Mouse (Mus musculus) layer of hippocampus, adult 9-10 months (tissue): ENCODE results near the gene Cdh23.

Source experiments
- DNase-seq: peaks from one replicate; pipeline ENCODE4 v3.0.0; 2022; ENCODE audit warnings: low spot score

Gene Cdh23

DNA sequence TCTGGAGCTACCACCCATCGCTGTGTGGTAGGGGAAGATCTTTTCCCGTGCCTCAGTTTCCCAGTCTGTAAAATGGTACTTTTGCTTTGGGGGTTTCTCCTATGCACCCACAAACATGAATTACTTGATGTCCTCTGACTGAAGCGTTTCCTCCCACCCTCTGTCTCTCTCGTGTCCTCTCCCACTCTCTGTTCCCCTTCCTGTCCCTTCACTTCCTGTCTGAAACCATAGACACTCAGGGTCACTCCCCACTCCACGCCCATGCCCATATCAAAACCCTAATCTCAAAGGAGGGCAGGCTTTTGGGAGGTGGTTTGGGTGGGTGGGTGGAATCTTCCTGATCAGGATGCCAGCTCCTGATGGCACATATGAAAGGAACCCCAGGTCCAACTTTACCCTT lies 221.7 kb downstream of the Cdh23 start:
- no peak for DNase-seq

DNA sequence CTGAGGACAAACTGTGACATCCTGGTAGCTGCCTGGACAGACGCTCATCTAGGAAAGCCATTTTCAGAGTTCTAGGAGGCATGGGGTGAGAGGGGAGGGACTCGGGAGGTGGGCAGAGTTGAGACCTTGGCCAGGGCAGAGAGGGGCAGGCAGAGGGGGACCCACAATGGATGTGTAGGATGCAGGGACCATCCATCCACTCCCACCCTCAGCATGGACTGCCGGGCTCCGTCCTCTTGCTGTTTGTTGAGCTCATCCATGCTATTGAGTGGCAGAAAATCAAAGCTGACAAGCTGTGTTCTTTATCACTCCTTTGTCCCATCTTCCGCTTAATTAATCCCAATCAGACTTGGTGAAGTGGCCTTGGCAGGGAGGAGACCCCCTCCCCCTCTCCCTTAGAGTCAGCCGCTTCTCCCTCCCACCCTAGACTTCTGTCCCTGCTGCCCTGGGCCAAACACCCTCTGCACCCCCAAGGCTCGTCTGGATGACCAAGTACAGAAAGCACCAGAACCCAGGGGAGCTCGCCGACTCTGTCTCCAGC lies 222.4 kb downstream of the Cdh23 start:
- DNase-seq, result no peak

DNA sequence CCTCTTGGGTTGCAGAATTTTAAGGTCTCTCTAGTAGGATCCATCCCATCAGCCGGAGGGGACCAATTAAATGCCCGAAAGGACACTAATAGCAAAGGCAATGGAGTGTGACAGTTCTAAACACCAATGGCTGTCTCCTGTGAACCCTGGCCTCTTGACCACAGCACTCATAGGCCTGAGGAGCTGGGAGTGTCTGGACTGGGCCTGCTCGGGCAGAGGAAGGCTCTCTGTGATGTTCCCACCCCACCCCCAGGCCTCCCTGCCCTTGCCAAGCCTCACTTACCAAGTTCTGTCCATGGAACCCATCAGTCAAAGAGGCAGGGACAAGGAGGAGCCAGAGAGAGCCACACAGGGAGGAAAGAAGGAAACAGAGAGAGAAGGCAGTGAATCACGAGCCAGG lies 228.5 kb downstream of the Cdh23 start:
- DNase-seq, result no peak

DNA sequence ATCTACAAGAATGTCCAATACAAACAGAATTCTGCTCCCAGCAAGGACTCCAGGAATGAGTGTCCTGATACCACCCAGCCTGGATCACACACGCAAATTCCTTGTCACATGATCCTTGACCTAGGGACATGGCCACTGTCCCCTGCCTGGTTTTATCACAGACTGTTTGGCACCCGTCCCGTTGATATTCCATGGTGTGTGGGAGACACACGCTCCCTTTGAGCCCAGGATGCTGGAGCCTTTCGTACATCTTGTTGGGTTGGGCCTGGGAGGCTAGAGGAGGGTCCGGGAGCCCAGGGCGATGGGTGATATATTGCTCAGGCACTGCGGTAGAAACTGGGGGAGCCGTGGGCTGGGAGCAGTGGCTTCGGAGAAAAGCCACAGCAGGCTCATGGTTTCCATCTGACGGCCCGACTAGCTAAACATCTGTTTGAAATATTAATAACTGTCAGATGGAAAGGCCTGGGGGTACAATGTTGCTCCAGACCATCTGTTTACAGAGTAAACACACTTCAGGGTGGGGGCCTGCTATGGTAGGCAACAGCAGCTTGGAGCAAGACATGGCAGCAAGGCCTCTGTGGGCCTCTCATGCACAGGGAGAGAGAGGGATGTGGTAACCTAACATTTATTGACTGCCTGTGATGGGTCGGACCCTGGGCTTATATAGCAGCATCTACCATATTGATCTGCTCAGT lies 232.2 kb downstream of the Cdh23 start:
- DNase-seq, result no peak

- DNase-seq, result no peak
Observed at GRCm38 (mm10) chr10:60456662-60457397, 239.5 kb downstream of the Cdh23 start.

- no peak for DNase-seq
Observed at GRCm38 (mm10) chr10:60455193-60455592, 241.1 kb downstream of the Cdh23 start.

DNA sequence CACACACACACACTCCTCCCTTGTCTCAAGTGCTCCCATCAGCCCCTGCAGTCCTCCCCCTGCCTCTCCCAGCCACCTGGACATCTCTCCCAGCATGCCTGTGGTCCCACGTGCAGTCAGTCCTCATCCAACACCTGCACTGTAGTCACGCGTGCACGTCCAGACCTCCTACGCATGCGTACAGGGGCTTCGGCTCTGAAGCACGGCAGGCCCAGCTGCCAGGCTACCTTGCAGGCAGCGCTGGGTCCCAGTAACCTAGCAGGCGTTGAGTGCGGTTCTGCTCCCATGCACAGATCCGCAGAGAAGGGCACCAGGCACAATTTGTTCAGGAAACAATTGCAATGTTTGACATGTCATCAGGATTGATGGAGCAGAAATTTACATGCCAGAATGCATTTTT lies 249.1 kb downstream of the Cdh23 start:
- DNase-seq, result no peak

- no peak for DNase-seq
Observed at GRCm38 (mm10) chr10:60445031-60445593, 251.2 kb downstream of the Cdh23 start.

- no peak for DNase-seq
Observed at GRCm38 (mm10) chr10:60443078-60443477, 253.2 kb downstream of the Cdh23 start.

DNA sequence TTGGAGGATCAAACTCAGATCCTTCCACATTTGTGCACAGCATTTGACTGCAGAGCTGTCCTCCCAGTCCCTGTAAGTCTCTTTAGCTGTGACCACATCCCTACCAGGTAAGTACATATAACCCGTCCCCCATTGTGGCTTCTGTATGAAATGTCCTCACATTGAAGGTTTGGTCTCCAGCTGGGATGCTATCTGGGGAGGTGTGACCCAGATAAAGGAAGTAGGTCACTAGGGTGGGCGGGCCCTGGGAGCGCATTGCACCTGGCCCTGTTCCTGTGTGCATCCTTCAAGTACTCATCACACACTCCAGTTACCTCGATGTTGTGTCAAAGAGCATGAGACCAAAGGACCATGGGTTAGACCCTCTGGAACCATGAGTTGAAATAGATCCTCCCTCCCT lies 254.0 kb downstream of the Cdh23 start:
- no peak for DNase-seq

- no peak for DNase-seq
Observed at GRCm38 (mm10) chr10:60432679-60433078, 263.6 kb downstream of the Cdh23 start.

- no peak for DNase-seq
Observed at GRCm38 (mm10) chr10:60430591-60430990, 265.7 kb downstream of the Cdh23 start.

DNA sequence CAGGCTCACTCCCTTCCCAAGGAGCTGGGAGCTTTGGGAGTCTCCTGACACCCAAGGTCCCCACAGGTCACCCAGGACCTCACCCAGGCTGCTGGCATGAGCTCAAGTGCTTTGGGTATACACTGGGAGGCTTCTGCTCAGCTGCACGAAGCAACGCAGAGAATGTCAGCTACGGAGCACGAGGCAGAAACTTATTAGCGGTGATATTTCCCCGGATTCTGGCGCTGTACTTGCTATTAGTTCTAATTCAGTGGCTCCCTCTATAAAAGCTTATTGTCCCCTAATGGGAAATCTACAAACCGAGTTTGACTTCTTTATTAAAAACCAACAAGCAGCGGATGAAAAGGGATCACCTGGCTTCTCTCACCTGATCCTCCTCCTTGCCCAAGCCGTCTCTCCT lies 266.3 kb downstream of the Cdh23 start:
- DNase-seq, result no peak

DNA sequence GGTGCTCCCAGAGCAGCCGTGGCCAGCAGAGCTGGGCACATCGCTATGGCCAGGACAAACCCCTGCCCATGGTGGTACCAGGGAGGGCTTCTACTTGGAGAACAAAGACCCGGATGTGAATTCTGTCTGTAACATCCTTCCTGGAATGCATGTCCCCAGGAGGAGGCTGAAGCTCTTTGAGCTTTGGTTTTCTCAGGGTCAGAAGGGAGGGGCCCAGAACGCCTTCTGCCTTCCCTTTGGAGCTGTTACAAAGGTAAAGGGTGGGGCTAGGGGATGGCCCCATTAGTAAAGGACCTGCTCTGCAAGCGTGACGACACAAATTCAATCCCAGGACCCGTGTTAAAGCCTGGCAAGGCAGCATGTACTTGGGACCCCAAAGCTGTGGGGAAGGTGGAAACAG lies 273.5 kb downstream of the Cdh23 start:
- no peak for DNase-seq

GRCm38 (mm10) chr10:60419624-60420023 lies 276.7 kb downstream of the Cdh23 start:
- DNase-seq, result no peak

GRCm38 (mm10) chr10:60418137-60418536 lies 278.2 kb downstream of the Cdh23 start:
- peak; percentile 65 for DNase-seq

- DNase-seq, result no peak
Observed at GRCm38 (mm10) chr10:60417041-60417440, 279.2 kb downstream of the Cdh23 start.

GRCm38 (mm10) chr10:60413756-60414155 lies 282.5 kb downstream of the Cdh23 start:
- no peak for DNase-seq

- DNase-seq, result no peak
Observed at GRCm38 (mm10) chr10:60411794-60412193, 284.5 kb downstream of the Cdh23 start.

- DNase-seq, result peak; percentile 64
Observed at GRCm38 (mm10) chr10:60407831-60408230, 288.5 kb downstream of the Cdh23 start.

- DNase-seq, result no peak
Observed at GRCm38 (mm10) chr10:60405460-60406177, 290.7 kb downstream of the Cdh23 start.

GRCm38 (mm10) chr10:60400507-60401295 lies 295.6 kb downstream of the Cdh23 start:
- no peak for DNase-seq
